Mouse (Mus musculus): Measurements from ENCODE around the gene Syt3. TPM values are rescaled to one million over a fixed set of nuclear protein-coding genes. Genes with fewer than 3 reads are reported as not detected.
A peak's percentile ranks its signal among the peaks of the same experiment; 100 is the strongest.

Gene Syt3
- total RNA-seq, 1 experiment from 2014 or later, result 0.79 TPM

- no peak for ATAC-seq (replicated peaks in 1 of 2; ENCODE audit: insufficient read depth in 1 of 2, low FRiP score in 2 of 2, low TSS enrichment in 1 of 2, low read depth in 1 of 2, poor library complexity in 2 of 2, severe bottlenecking in 2 of 2)
These were observed 51.9 kb downstream of the Syt3 start for GRCm38 (mm10) chr7:44435796-44436195.

DNA sequence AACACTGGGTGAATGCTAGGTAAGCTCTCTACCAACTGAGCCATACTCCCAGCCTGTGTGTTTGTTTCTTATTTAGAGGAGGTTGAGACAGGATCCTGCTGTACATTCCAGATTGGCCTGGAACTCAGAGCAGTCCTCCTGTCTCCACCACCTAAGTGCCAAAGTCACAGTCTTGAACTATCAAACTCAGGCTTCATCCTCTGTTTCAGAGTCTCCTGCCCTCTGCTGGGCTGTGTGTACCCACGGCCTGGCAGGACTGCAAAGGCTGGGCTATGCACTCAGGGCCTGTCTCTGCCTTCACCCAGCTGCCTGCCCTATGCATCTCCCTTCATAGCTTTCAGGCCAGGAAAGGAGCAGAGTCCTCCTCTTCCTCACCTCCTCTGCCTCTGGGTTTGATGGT lies 52.4 kb downstream of the Syt3 start:
- ATAC-seq (replicated peaks in 1 of 2; ENCODE audit: insufficient read depth in 1 of 2, low FRiP score in 2 of 2, low TSS enrichment in 1 of 2, low read depth in 1 of 2, poor library complexity in 2 of 2, severe bottlenecking in 2 of 2), result peak in 1 of 2 experiments; percentile 29; a peak in 2 of 4 replicates

GRCm38 (mm10) chr7:44437188-44437587 lies 53.3 kb downstream of the Syt3 start:
- no peak for ATAC-seq (replicated peaks in 1 of 2; ENCODE audit: insufficient read depth in 1 of 2, low FRiP score in 2 of 2, low TSS enrichment in 1 of 2, low read depth in 1 of 2, poor library complexity in 2 of 2, severe bottlenecking in 2 of 2)

GRCm38 (mm10) chr7:44437933-44438332 lies 54.0 kb downstream of the Syt3 start:
- ATAC-seq (replicated peaks in 1 of 2; ENCODE audit: insufficient read depth in 1 of 2, low FRiP score in 2 of 2, low TSS enrichment in 1 of 2, low read depth in 1 of 2, poor library complexity in 2 of 2, severe bottlenecking in 2 of 2), result no peak

- no peak for ATAC-seq (replicated peaks in 1 of 2; ENCODE audit: insufficient read depth in 1 of 2, low FRiP score in 2 of 2, low TSS enrichment in 1 of 2, low read depth in 1 of 2, poor library complexity in 2 of 2, severe bottlenecking in 2 of 2)
These were observed 55.8 kb downstream of the Syt3 start for GRCm38 (mm10) chr7:44439696-44440095.

- ATAC-seq (replicated peaks in 1 of 2; ENCODE audit: insufficient read depth in 1 of 2, low FRiP score in 2 of 2, low TSS enrichment in 1 of 2, low read depth in 1 of 2, poor library complexity in 2 of 2, severe bottlenecking in 2 of 2), result no peak
These were observed 56.6 kb downstream of the Syt3 start for GRCm38 (mm10) chr7:44440479-44440878.

- ATAC-seq (replicated peaks in 1 of 2; ENCODE audit: insufficient read depth in 1 of 2, low FRiP score in 2 of 2, low TSS enrichment in 1 of 2, low read depth in 1 of 2, poor library complexity in 2 of 2, severe bottlenecking in 2 of 2), result no peak
These were observed 57.3 kb downstream of the Syt3 start for GRCm38 (mm10) chr7:44441180-44441579.

DNA sequence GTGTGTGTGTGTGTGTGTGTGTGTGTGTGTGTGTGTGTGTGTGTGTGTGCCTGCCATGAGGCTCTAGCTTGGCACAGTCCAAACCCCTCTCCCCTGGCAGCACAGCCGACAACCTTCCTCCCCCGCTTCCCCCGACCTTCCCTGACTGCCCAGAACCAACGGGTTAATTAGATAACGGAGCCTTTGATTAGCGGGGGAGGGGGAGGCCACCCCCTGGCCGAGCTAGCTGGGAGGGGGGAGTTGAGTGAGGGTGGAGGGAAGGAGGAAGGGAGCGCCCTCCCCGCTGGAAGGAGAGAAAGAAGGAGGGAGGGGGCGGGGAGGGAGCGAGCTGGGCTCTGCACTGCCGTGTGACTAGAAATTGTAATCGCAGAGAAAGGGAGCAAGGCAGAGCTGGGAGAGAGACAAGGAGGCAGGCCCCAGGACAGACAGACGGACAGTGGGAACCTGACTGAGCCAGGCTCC lies 57.8 kb downstream of the Syt3 start:
- no peak for ATAC-seq (replicated peaks in 1 of 2; ENCODE audit: insufficient read depth in 1 of 2, low FRiP score in 2 of 2, low TSS enrichment in 1 of 2, low read depth in 1 of 2, poor library complexity in 2 of 2, severe bottlenecking in 2 of 2)

- no peak for ATAC-seq (replicated peaks in 1 of 2; ENCODE audit: insufficient read depth in 1 of 2, low FRiP score in 2 of 2, low TSS enrichment in 1 of 2, low read depth in 1 of 2, poor library complexity in 2 of 2, severe bottlenecking in 2 of 2)
These were observed 58.5 kb downstream of the Syt3 start for GRCm38 (mm10) chr7:44442407-44442821.

DNA sequence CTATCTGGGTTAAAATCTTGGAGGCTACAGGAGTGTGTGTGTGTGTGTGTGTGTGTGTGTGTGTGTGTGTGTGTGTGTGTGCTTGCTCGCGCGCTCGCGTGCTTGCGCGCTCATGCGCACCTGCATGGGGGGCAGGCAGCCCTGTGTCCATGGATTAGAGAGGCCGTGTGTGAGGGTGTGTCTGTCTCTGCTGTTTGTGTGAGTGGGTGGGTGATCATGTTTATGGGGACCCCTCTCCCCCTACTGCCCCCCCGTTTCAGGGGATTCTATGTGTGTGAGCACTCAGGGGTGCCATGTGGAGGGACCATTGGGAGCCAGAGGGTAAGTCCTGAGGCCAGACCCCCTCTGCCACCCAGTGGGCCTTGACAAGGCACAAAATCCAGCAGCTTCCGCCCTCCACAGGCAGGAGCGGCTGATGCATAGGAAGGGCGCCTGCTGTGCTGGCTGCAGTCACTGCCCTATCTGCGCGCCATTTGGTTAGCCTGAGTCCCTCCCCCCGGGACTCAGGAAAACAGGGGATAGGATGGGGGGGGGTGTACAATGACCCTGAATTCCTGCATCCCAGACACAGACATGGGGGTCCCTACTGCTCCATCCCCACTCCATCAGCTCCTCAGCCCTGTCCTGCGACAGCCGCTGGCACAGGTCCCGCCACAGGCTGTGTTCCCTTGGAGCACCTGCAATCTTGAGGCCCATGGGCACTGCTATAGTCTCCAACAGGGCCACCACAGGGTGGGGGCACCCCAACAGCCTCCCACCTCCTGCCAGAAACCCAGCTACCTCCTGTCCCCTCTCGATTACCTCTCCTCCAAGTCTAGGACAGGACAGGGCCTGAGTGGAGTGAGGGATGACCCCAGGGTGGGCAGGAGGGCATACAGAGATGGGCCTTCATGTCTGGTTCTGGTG lies 59.6 kb downstream of the Syt3 start:
- no peak for ATAC-seq (replicated peaks in 1 of 2; ENCODE audit: insufficient read depth in 1 of 2, low FRiP score in 2 of 2, low TSS enrichment in 1 of 2, low read depth in 1 of 2, poor library complexity in 2 of 2, severe bottlenecking in 2 of 2)

GRCm38 (mm10) chr7:44444886-44445527 lies 61.1 kb downstream of the Syt3 start:
- ATAC-seq (replicated peaks in 1 of 2; ENCODE audit: insufficient read depth in 1 of 2, low FRiP score in 2 of 2, low TSS enrichment in 1 of 2, low read depth in 1 of 2, poor library complexity in 2 of 2, severe bottlenecking in 2 of 2), result no peak

- ATAC-seq (replicated peaks in 1 of 2; ENCODE audit: insufficient read depth in 1 of 2, low FRiP score in 2 of 2, low TSS enrichment in 1 of 2, low read depth in 1 of 2, poor library complexity in 2 of 2, severe bottlenecking in 2 of 2), result peak in 1 of 2 experiments; percentile 35; a peak in 1 of 4 replicates
These were observed 61.6 kb downstream of the Syt3 start for GRCm38 (mm10) chr7:44445528-44445923.

DNA sequence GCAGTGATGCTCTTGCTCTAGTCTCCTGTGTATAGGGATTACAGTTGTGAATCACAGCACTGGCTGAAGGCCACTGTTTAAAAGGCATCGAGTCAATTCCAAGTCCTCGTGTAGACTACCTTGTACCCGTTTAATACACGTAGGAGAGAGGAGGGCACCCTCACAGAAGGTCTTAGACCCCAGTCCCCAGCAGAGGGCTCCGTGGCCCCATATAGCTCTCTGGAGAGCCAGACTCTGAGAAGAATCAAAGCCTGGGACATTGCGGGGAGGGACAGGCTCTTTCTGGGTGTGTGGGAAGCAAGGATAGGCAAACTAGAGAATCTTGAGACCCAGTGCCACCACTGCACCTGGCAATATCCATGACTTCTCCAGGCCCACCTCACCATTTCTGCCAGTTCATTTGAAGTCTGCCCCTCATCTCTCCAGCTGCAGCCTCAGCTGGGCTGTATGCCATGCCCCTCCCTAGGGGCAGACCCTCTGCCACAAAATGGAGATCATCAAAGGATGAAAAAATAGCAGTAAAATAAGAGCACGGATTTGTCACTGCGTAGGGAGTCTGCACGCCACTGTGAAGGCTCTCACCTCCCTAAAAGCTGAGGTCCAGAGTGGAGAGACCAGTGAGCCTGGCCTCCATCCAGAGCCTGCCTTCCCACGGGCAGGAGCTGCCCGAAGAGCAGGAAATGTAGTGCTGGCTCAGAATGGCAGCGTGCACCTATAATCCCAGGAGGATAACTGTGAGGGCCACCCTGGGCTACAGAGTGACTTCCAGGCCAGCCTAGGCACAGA lies 62.4 kb downstream of the Syt3 start:
- ATAC-seq (replicated peaks in 1 of 2; ENCODE audit: insufficient read depth in 1 of 2, low FRiP score in 2 of 2, low TSS enrichment in 1 of 2, low read depth in 1 of 2, poor library complexity in 2 of 2, severe bottlenecking in 2 of 2), result no peak

Other genes starting within 250 kb of the Syt3 start
- gene Klk1b16, start 247.3 kb upstream of the Syt3 start, total RNA-seq (2017), result not detected in 2 replicates
- gene Klk1b24, start 195.9 kb upstream of the Syt3 start, total RNA-seq (2017), result not detected in 2 replicates
- not detected in 2 replicates for gene Klk1b3, start 185.9 kb upstream of the Syt3 start, total RNA-seq (2017)
- gene Klk1b4, start 176.7 kb upstream of the Syt3 start, total RNA-seq (2017), result not detected in 2 replicates
- not detected in 2 replicates for gene Klk1b5, start 168.2 kb upstream of the Syt3 start, total RNA-seq (2017)
- gene Klk1, start 158.7 kb upstream of the Syt3 start, total RNA-seq (2017), result not detected in 2 replicates
- gene Gm36864, start 147.9 kb upstream of the Syt3 start, total RNA-seq (2017), result not detected in 2 replicates
- 0.31 TPM in 1 of 2 replicates, not detected in the other for gene 1700028J19Rik, start 137.4 kb upstream of the Syt3 start, total RNA-seq (2017)
- 86.6 and 87.3 TPM in 2 replicates for gene 2410002F23Rik, start 137.4 kb upstream of the Syt3 start, total RNA-seq (2017)
- 0.74 TPM in 1 of 2 replicates, not detected in the other for gene Acp4, start 126.7 kb upstream of the Syt3 start, total RNA-seq (2017)
- gene Gm15517, start 122.7 kb upstream of the Syt3 start, total RNA-seq (2017), result not detected in 2 replicates
- gene Clec11a, start 77.2 kb upstream of the Syt3 start, total RNA-seq (2017), result 1.5 and 4.2 TPM in 2 replicates
- not detected in 2 replicates for gene Shank1, start 73.8 kb upstream of the Syt3 start, total RNA-seq (2017)
- gene 1700008O03Rik, start 1.7 kb downstream of the Syt3 start, total RNA-seq (2017), result 1.9 TPM in 1 of 2 replicates, not detected in the other
- not detected in 2 replicates for gene Lrrc4b, start 44.9 kb downstream of the Syt3 start, total RNA-seq (2017)
- gene Aspdh, start 81.3 kb downstream of the Syt3 start, total RNA-seq (2017), result not detected in 2 replicates
- 19.0 and 20.4 TPM in 2 replicates for gene Josd2, start 83.9 kb downstream of the Syt3 start, total RNA-seq (2017)
- gene Emc10, start 112.4 kb downstream of the Syt3 start, total RNA-seq (2017), result 30.3 and 44.3 TPM in 2 replicates
- gene Fam71e1, start 112.5 kb downstream of the Syt3 start, total RNA-seq (2017), result 17.6 TPM in 1 of 2 replicates, not detected in the other
- not detected in 2 replicates for gene Mybpc2, start 140.6 kb downstream of the Syt3 start, total RNA-seq (2017)
- gene Spib, start 148.0 kb downstream of the Syt3 start, total RNA-seq (2017), result 0.25 TPM in 1 of 2 replicates, not detected in the other
- gene Pold1, start 164.7 kb downstream of the Syt3 start, total RNA-seq (2017), result 57.7 and 60.3 TPM in 2 replicates
- 80.0 and 105 TPM in 2 replicates for gene Nr1h2, start 169.8 kb downstream of the Syt3 start, total RNA-seq (2017)
- 55.1 and 74.2 TPM in 2 replicates for gene Napsa, start 188.3 kb downstream of the Syt3 start, total RNA-seq (2017)
- gene Kcnc3, start 206.6 kb downstream of the Syt3 start, total RNA-seq (2017), result 0.50 TPM in 1 of 2 replicates, not detected in the other